Mouse (Mus musculus): ENCODE data around the gene Pdk1.

- no peak for TF ChIP-seq GATA1 (IDR thresholded peaks at IDR 0.05; ENCODE audit: low read length)
- no peak for TF ChIP-seq TAL1 (IDR thresholded peaks at IDR 0.05; ENCODE audit: low read length)
Observed at GRCm38 (mm10) chr2:71844906-71845305, 28.1 kb upstream of the Pdk1 start.
